ENCODE assay signal across 9 mouse cellular contexts in genomic region chr7:3414888-3415287, GRCm38 (mm10). TPM values are rescaled to one million over a fixed set of nuclear protein-coding genes. Genes with fewer than 3 reads are reported as not detected.
DNase-seq lines count a peak whose midpoint lies in the region; ATAC-seq and TF ChIP-seq lines count a peak whose summit lies in the region.
"Had no signal": no experiment of that assay in that cellular context is flagged by ENCODE, and none has a peak within 500 bp of the region (broad histone marks: within the 10 kb centered on the region; RNA-seq: fewer than 3 reads in every experiment).

No protein-coding gene starts in this region.

- no peak for ATAC-seq in embryonic facial prominence, embryonic 11.5 days (replicated peaks; ENCODE audit: insufficient number of reproducible peaks, low FRiP score, low TSS enrichment, low read depth)
- ATAC-seq in limb, embryonic 15.5 days (ENCODE audit: insufficient number of reproducible peaks, low FRiP score, low TSS enrichment, low read depth) = 0 out of 2 replicates have a peak, but pooled peaks have one; percentile 1

- H3K4me3 ChIP-seq in embryonic facial prominence, embryonic 11.5 days (ENCODE audit: low read depth, low read length) = peak overlapping the region; percentile 53
- peak overlapping the region; percentile 67 for H3K4me3 ChIP-seq in hindbrain, embryonic 10.5 days
- H3K4me3 ChIP-seq in limb, embryonic 15.5 days = peak overlapping the region; percentile 57
- no peak overlapping the region for H3K4me3 ChIP-seq in myocyte

- DNase-seq in right cerebral cortex, postnatal 14 days = peak; percentile 51
- DNase-seq in right cerebral cortex, postnatal 25 days = no peak
- DNase-seq in embryonic facial prominence, embryonic 11.5 days (ENCODE audit: low spot score) = no peak
- DNase-seq in hindbrain, embryonic 10.5 days (ENCODE audit: low spot score) = peak; percentile 65
- DNase-seq in frontal cortex, postnatal 36 days (ENCODE audit: low spot score in 2 of 2) = no peak
- no peak for DNase-seq in right cerebral cortex, adult 2 months (ENCODE audit: low spot score in 2 of 2)

- H3K36me3 ChIP-seq in embryonic facial prominence, embryonic 11.5 days (replicated peaks; ENCODE audit: control insufficient read depth, insufficient read depth, low read depth, low read length) = no peaks in the 10 kb centered on the region
- H3K36me3 ChIP-seq in hindbrain, embryonic 10.5 days = no peaks in the 10 kb centered on the region
- no peaks in the 10 kb centered on the region for H3K36me3 ChIP-seq in limb, embryonic 15.5 days
- no peaks in the 10 kb centered on the region for H3K36me3 ChIP-seq in myocyte (ENCODE audit: control insufficient read depth, insufficient read depth)

- no peak for TF ChIP-seq POLR2A in myocyte (IDR thresholded peaks at IDR 0.05; ENCODE audit: insufficient read length, low read depth)

- under 1% methylated on average over 36 of the region's 47 CpGs for WGBS in embryonic facial prominence, embryonic 11.5 days
- under 1% methylated on average over 47 of the region's 47 CpGs for WGBS in hindbrain, embryonic 10.5 days
- WGBS in limb, embryonic 15.5 days = under 1% methylated on average over 47 of the region's 47 CpGs

- H3ac ChIP-seq in myocyte (ENCODE audit: control insufficient read depth, insufficient read length) = peak overlapping the region; percentile 22

- H3K27ac ChIP-seq in embryonic facial prominence, embryonic 11.5 days (replicated peaks; ENCODE audit: low read depth, low read length) = no peak overlapping the region
- H3K27ac ChIP-seq in hindbrain, embryonic 10.5 days = peak overlapping the region; percentile 78
- H3K27ac ChIP-seq in limb, embryonic 15.5 days = no peak overlapping the region

- no peaks in the 10 kb centered on the region for H3K79me2 ChIP-seq in myocyte (ENCODE audit: control insufficient read depth, insufficient read depth)

- H3K27me3 ChIP-seq in embryonic facial prominence, embryonic 11.5 days (ENCODE audit: control insufficient read depth, insufficient read depth, low read length) = peaks cover 45% of the 10 kb centered on the region
- H3K27me3 ChIP-seq in hindbrain, embryonic 10.5 days (ENCODE audit: insufficient read depth, poor library complexity, severe bottlenecking) = peaks cover 90% of the 10 kb centered on the region
- peaks cover 83% of the 10 kb centered on the region for H3K27me3 ChIP-seq in limb, embryonic 15.5 days
- peaks cover 11% of the 10 kb centered on the region for H3K27me3 ChIP-seq in myocyte (ENCODE audit: control insufficient read depth, insufficient read depth, insufficient read length)

- no peaks in the 10 kb centered on the region for H3K9me3 ChIP-seq in embryonic facial prominence, embryonic 11.5 days (replicated peaks; ENCODE audit: control insufficient read depth, low read length)
- peaks cover 12% of the 10 kb centered on the region for H3K9me3 ChIP-seq in hindbrain, embryonic 10.5 days
- no peaks in the 10 kb centered on the region for H3K9me3 ChIP-seq in limb, embryonic 15.5 days

- H3K4me2 ChIP-seq in embryonic facial prominence, embryonic 11.5 days (ENCODE audit: low read depth, low read length) = peak overlapping the region; percentile 100
- H3K4me2 ChIP-seq in limb, embryonic 15.5 days = peak overlapping the region; percentile 100
- no peak overlapping the region for H3K4me2 ChIP-seq in myocyte (ENCODE audit: low read depth)

- H3K4me1 ChIP-seq in embryonic facial prominence, embryonic 11.5 days (ENCODE audit: control insufficient read depth, insufficient read depth, low read length) = no peaks in the 10 kb centered on the region
- peaks cover 26% of the 10 kb centered on the region for H3K4me1 ChIP-seq in hindbrain, embryonic 10.5 days (replicated peaks)
- peaks cover 25% of the 10 kb centered on the region for H3K4me1 ChIP-seq in limb, embryonic 15.5 days

- peak overlapping the region; percentile 56 for H3K9ac ChIP-seq in embryonic facial prominence, embryonic 11.5 days (replicated peaks; ENCODE audit: low read length)
- peak overlapping the region; percentile 55 for H3K9ac ChIP-seq in limb, embryonic 15.5 days

TF ChIP-seq in myocyte, 11 proteins besides CTCF, POLR2A, EP300 and RAD21:
- TF ChIP-seq MYOG (IDR thresholded peaks at IDR 0.05; ENCODE audit: control insufficient read depth in 1 of 3, insufficient read depth in 1 of 3, insufficient read length in 2 of 3, low read depth in 2 of 3) (no peak), CEBPB (IDR thresholded peaks at IDR 0.05; ENCODE audit: insufficient read depth, poor library complexity, severe bottlenecking) (no peak), TCF3 (IDR thresholded peaks at IDR 0.05; ENCODE audit: insufficient read length, low read depth) (no peak), SRF (IDR thresholded peaks at IDR 0.05; ENCODE audit: control insufficient read depth, insufficient read length, low read depth) (no peak), E2F4 (IDR thresholded peaks at IDR 0.05; ENCODE audit: insufficient read depth) (no peak), TCF12 (IDR thresholded peaks at IDR 0.05; ENCODE audit: insufficient read depth, poor library complexity, severe bottlenecking) (no peak), USF1 (IDR thresholded peaks at IDR 0.05; ENCODE audit: low read depth) (no peak), MYOD1 (IDR thresholded peaks at IDR 0.05; ENCODE audit: control insufficient read depth in 1 of 3, insufficient read length in 2 of 3, low read depth in 2 of 3) (no peak)
TF ChIP-seq in myocyte: peak in this region for 0.

RNA-seq across cellular contexts. Expression of gene Cacng6, which starts 9.1 kb away (rescaled TPM):
- polyA plus RNA-seq in embryonic facial prominence, embryonic 11.5 days (2014; fragmentation: Nextera tagmentation; extraction: Ambion mirVana) = 0.34 TPM in 1 of 2 replicates, not detected in the other
- 0.12 TPM in 1 of 2 replicates, not detected in the other for polyA plus RNA-seq in hindbrain, embryonic 10.5 days (2016; fragmentation: Nextera tagmentation; extraction: Ambion mirVana)
- polyA plus RNA-seq in limb, embryonic 15.5 days (2015; fragmentation: Nextera tagmentation; extraction: Ambion mirVana) = 6.7 and 15.4 TPM in 2 replicates
- 15.0 TPM for polyA plus RNA-seq in myocyte (2012; fragmentation: generic; extraction: Trizol)
- polyA plus RNA-seq: Patski had no signal

RNA-seq across cellular contexts. Expression of gene Cacng8, which starts 24.4 kb away (rescaled TPM):
- 4.7 and 6.5 TPM in 2 replicates for polyA plus RNA-seq in embryonic facial prominence, embryonic 11.5 days (2014; fragmentation: Nextera tagmentation; extraction: Ambion mirVana)
- 5.5 and 7.8 TPM in 2 replicates for polyA plus RNA-seq in hindbrain, embryonic 10.5 days (2016; fragmentation: Nextera tagmentation; extraction: Ambion mirVana)
- 2.4 and 2.6 TPM in 2 replicates for polyA plus RNA-seq in limb, embryonic 15.5 days (2015; fragmentation: Nextera tagmentation; extraction: Ambion mirVana)
- 0.18 TPM for polyA plus RNA-seq in myocyte (2012; fragmentation: generic; extraction: Trizol)

Comparison
In these comparisons a context has a peak if more than half of its experiments do, and no peak if none do; other contexts are left out.
1. DNase-seq: peak in right cerebral cortex, postnatal 14 days (single experiment) and hindbrain, embryonic 10.5 days (single experiment); none in right cerebral cortex, postnatal 25 days (single experiment), embryonic facial prominence, embryonic 11.5 days (single experiment), frontal cortex, postnatal 36 days (0 of 2) and right cerebral cortex, adult 2 months (0 of 2).